Mouse (Mus musculus): ENCODE measurements around the gene Ggt7. TPM values are rescaled to one million over a fixed set of nuclear protein-coding genes. Genes with fewer than 3 reads are reported as not detected.
"Not testable (repeated sequence)": the region's sequence is repeated elsewhere in the genome, so short reads cannot be mapped to it uniquely, and the experiment has no call there.

The Ggt7 gene
- polyA plus RNA-seq, 1 experiment: 6.6 TPM

DNA sequence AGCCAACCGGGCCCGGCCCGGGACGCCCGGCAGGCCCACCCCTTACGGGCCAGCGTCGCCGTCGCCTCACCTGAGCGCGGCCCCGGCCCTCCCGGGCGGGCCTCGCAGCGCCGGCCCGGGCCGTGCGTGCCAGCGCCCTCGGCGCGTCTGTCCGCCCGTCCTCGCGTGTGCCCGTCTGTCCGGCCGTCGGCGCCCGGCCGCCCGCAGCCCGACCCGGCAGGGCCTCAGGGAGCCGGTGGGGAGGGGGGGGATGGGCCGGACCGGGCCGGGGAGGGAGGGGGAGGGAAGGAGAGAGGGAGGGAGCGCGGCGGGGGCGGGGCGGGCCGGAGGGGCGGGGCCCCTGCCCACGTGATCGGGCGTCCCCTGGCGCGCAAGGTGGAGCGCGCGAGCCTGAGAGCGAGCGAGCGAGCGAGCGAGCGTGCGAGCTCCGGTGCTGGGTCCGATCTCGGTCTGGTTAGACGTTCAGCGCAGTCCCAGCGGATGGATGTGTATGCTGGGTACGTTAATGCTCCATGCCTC is 44.4 kb downstream of the Ggt7 start, which contains the start of gene Ncoa6:
TSS of gene Ncoa6 (minus strand) at position 325 of the 519 bp plus-strand sequence.
- H3K27me3 ChIP-seq (ENCODE audit: control insufficient read depth, insufficient read depth, insufficient read length): no peaks in the 10 kb centered on the region
- peak within 1 kb of the TSS; percentile 99 for H3K4me2 ChIP-seq (ENCODE audit: low read depth)
- H3ac ChIP-seq (ENCODE audit: control insufficient read depth, insufficient read length): peak within 1 kb of the TSS; percentile 97
- no peak for TF ChIP-seq TCF3 (IDR thresholded peaks at IDR 0.05; ENCODE audit: insufficient read length, low read depth)
- no peak for TF ChIP-seq SRF (IDR thresholded peaks at IDR 0.05; ENCODE audit: control insufficient read depth, insufficient read length, low read depth)
- peak; percentile 70 for TF ChIP-seq POLR2A (IDR thresholded peaks at IDR 0.05; ENCODE audit: insufficient read length, low read depth)
- peak; percentile 52 for TF ChIP-seq USF1 (IDR thresholded peaks at IDR 0.05; ENCODE audit: low read depth)
- TF ChIP-seq CEBPB (IDR thresholded peaks at IDR 0.05; ENCODE audit: insufficient read depth, poor library complexity, severe bottlenecking): no peak
- H3K36me3 ChIP-seq (ENCODE audit: control insufficient read depth, insufficient read depth): no peaks in the 10 kb centered on the region
- H3K79me2 ChIP-seq (ENCODE audit: control insufficient read depth, insufficient read depth): peaks cover 43% of the 10 kb centered on the region
- peak within 1 kb of the TSS; percentile 34 for H3K4me3 ChIP-seq

DNA sequence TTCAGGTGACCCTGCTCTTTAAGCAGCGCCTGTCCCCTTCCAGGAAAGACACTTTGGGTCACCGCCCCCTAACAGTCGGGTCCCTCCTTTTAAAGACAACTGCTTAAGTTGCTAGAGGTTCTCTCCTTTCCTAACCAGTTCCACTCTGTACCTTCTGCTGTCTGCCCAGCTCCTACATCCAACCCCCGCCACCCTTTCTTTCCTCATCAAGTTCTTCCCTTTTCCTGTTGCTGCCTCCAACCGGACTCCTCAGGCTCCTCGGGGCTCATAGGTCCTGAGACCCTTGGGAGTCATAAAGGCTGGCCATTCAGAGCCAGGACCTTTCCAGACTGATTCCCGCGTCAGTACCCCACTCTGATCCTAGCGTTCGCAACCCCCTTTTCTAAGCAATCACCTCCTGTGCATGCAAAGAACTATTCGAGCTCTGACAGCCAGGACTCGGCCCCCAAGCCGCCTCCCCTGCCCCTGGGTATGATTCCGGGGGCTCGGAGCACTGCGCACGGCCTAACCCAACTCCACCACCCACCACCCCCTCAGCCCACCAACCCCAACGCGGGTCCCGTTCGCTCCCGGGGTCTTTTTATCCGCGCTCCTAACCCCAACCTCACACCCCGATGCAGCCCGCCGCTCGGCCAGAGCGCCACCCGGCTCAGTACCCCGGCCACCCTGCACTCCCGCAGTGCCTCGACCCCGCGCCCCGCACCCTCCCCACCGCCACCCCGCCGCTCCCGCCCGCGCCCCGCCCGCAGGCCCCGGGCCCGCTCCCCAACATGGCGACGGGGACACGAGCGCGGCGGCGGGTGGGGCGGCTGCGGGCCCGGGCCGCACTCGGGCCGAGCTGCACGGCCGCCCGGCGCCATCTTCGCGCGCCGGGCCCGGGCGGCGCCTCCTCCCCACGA is 45.1 kb downstream of the Ggt7 start:
- H3K4me2 ChIP-seq (ENCODE audit: low read depth): peak overlapping the region; percentile 73
- no peaks in the 10 kb centered on the region for H3K27me3 ChIP-seq (ENCODE audit: control insufficient read depth, insufficient read depth, insufficient read length)
- H3K79me2 ChIP-seq (ENCODE audit: control insufficient read depth, insufficient read depth): peaks cover 50% of the 10 kb centered on the region
- peak overlapping the region; percentile 97 for H3ac ChIP-seq (ENCODE audit: control insufficient read depth, insufficient read length)
- TF ChIP-seq MYOD1 (IDR thresholded peaks at IDR 0.05; ENCODE audit: control insufficient read depth in 1 of 3, insufficient read length in 2 of 3, low read depth in 2 of 3): peak in 1 of 3 experiments; percentile 1
- TF ChIP-seq POLR2AphosphoS2 (IDR thresholded peaks at IDR 0.05; ENCODE audit: insufficient read length, low read depth): no peak
- H3K36me3 ChIP-seq (ENCODE audit: control insufficient read depth, insufficient read depth): no peaks in the 10 kb centered on the region
- H3K4me3 ChIP-seq: peak overlapping the region; percentile 34

DNA sequence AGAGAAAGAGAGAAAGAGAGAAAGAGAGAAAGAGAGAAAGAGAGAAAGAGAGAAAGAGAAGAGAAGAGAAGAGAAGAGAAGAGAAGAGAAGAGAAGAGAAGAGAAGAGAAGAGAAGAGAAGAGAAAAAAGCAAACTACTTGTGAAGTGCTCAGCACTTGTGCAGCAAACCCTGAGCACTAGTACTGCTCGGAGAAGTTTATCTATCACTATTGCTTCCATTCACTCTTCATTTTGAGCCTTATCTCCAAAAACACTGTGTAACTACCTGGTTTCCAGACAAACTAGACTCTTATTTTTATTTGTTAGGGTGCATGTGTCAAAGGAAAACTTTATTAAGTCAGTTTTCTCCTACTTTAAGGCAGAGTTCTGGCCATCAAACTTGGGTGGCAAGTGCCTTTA is 51.2 kb downstream of the Ggt7 start:
- peaks cover 96% of the 10 kb centered on the region for H3K79me2 ChIP-seq (ENCODE audit: control insufficient read depth, insufficient read depth)
- H3K4me3 ChIP-seq: no peak overlapping the region
- H3ac ChIP-seq (ENCODE audit: control insufficient read depth, insufficient read length): no peak overlapping the region
- H3K36me3 ChIP-seq (ENCODE audit: control insufficient read depth, insufficient read depth): no peaks in the 10 kb centered on the region
- TF ChIP-seq E2F4 (IDR thresholded peaks at IDR 0.05; ENCODE audit: insufficient read depth) (no peak), SRF (IDR thresholded peaks at IDR 0.05; ENCODE audit: control insufficient read depth, insufficient read length, low read depth) (no peak), TCF12 (IDR thresholded peaks at IDR 0.05; ENCODE audit: insufficient read depth, poor library complexity, severe bottlenecking) (no peak), USF1 (IDR thresholded peaks at IDR 0.05; ENCODE audit: low read depth) (no peak), REST (IDR thresholded peaks at IDR 0.05; ENCODE audit: insufficient read depth, insufficient read length) (no peak), POLR2AphosphoS2 (IDR thresholded peaks at IDR 0.05; ENCODE audit: insufficient read length, low read depth) (no peak), POLR2A (IDR thresholded peaks at IDR 0.05; ENCODE audit: insufficient read length, low read depth) (no peak), MAX (IDR thresholded peaks at IDR 0.05; ENCODE audit: low read depth) (no peak), MYOD1 (IDR thresholded peaks at IDR 0.05; ENCODE audit: control insufficient read depth in 1 of 3, insufficient read length in 2 of 3, low read depth in 2 of 3) (no peak), TCF3 (IDR thresholded peaks at IDR 0.05; ENCODE audit: insufficient read length, low read depth) (no peak), CEBPB (IDR thresholded peaks at IDR 0.05; ENCODE audit: insufficient read depth, poor library complexity, severe bottlenecking) (no peak), MYOG (IDR thresholded peaks at IDR 0.05; ENCODE audit: control insufficient read depth in 1 of 3, insufficient read depth in 1 of 3, insufficient read length in 2 of 3, low read depth in 2 of 3) (no peak)
- H3K4me2 ChIP-seq (ENCODE audit: low read depth): no peak overlapping the region
- H3K27me3 ChIP-seq (ENCODE audit: control insufficient read depth, insufficient read depth, insufficient read length): no peaks in the 10 kb centered on the region

DNA sequence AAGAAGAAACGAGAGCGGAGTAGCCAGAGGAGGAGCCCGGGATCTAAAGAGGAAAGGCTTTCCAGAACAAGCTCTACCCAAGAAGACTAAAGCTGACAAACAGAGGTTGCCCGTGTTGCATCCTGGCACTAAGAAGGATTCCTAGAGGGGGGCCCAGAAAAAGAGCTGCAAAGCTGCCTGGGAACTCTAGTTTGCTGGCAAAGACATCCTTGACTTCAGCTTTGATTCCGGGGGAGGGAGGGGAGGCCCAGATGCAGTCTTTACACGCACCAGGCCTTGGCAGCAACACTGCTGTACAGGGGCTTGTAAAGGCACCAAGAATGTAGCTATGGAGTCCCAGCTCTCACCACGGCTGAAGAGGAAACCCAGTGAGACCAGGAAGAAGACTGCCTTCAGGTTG is 64.4 kb downstream of the Ggt7 start:
- H3K79me2 ChIP-seq (ENCODE audit: control insufficient read depth, insufficient read depth): peaks cover 44% of the 10 kb centered on the region
- TF ChIP-seq TCF3 (IDR thresholded peaks at IDR 0.05; ENCODE audit: insufficient read length, low read depth) (no peak), POLR2A (IDR thresholded peaks at IDR 0.05; ENCODE audit: insufficient read length, low read depth) (no peak), MAX (IDR thresholded peaks at IDR 0.05; ENCODE audit: low read depth) (no peak), SRF (IDR thresholded peaks at IDR 0.05; ENCODE audit: control insufficient read depth, insufficient read length, low read depth) (no peak), MYOG (IDR thresholded peaks at IDR 0.05; ENCODE audit: control insufficient read depth in 1 of 3, insufficient read depth in 1 of 3, insufficient read length in 2 of 3, low read depth in 2 of 3) (no peak), USF1 (IDR thresholded peaks at IDR 0.05; ENCODE audit: low read depth) (no peak), REST (IDR thresholded peaks at IDR 0.05; ENCODE audit: insufficient read depth, insufficient read length) (no peak), E2F4 (IDR thresholded peaks at IDR 0.05; ENCODE audit: insufficient read depth) (no peak)
- H3K4me2 ChIP-seq (ENCODE audit: low read depth): no peak overlapping the region
- no peaks in the 10 kb centered on the region for H3K36me3 ChIP-seq (ENCODE audit: control insufficient read depth, insufficient read depth)
- H3ac ChIP-seq (ENCODE audit: control insufficient read depth, insufficient read length): no peak overlapping the region
- no peak overlapping the region for H3K4me3 ChIP-seq
- H3K27me3 ChIP-seq (ENCODE audit: control insufficient read depth, insufficient read depth, insufficient read length): no peaks in the 10 kb centered on the region

DNA sequence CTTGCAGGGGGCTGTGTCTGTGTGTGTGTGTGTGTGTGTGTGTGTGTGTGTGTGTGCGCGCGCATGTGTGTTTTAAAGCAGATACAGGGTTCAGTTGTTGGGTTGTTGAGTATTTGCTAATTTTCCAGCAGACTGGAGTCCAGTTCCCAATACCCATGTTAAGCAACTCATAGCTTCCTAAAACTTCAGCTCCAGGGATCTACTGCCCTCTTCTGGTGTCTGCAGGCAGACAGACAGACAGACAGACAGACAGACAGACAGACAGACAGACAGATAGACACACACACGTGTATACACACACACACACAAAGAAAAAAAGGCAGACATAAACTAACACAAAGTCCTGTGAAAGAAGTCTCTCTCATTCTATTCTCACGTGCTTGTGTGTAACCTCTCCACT is 66.8 kb downstream of the Ggt7 start:
- no peak overlapping the region for H3ac ChIP-seq (ENCODE audit: control insufficient read depth, insufficient read length)
- H3K79me2 ChIP-seq (ENCODE audit: control insufficient read depth, insufficient read depth): peaks cover 40% of the 10 kb centered on the region
- H3K27me3 ChIP-seq (ENCODE audit: control insufficient read depth, insufficient read depth, insufficient read length): no peaks in the 10 kb centered on the region
- TF ChIP-seq TCF12 (IDR thresholded peaks at IDR 0.05; ENCODE audit: insufficient read depth, poor library complexity, severe bottlenecking) (no peak), REST (IDR thresholded peaks at IDR 0.05; ENCODE audit: insufficient read depth, insufficient read length) (no peak), E2F4 (IDR thresholded peaks at IDR 0.05; ENCODE audit: insufficient read depth) (no peak), MYOD1 (IDR thresholded peaks at IDR 0.05; ENCODE audit: control insufficient read depth in 1 of 3, insufficient read length in 2 of 3, low read depth in 2 of 3) (no peak), SRF (IDR thresholded peaks at IDR 0.05; ENCODE audit: control insufficient read depth, insufficient read length, low read depth) (no peak), MAX (IDR thresholded peaks at IDR 0.05; ENCODE audit: low read depth) (no peak), USF1 (IDR thresholded peaks at IDR 0.05; ENCODE audit: low read depth) (no peak), MYOG (IDR thresholded peaks at IDR 0.05; ENCODE audit: control insufficient read depth in 1 of 3, insufficient read depth in 1 of 3, insufficient read length in 2 of 3, low read depth in 2 of 3) (no peak), POLR2AphosphoS2 (IDR thresholded peaks at IDR 0.05; ENCODE audit: insufficient read length, low read depth) (no peak)
- H3K4me3 ChIP-seq: no peak overlapping the region
- no peak overlapping the region for H3K4me2 ChIP-seq (ENCODE audit: low read depth)
- H3K36me3 ChIP-seq (ENCODE audit: control insufficient read depth, insufficient read depth): no peaks in the 10 kb centered on the region

DNA sequence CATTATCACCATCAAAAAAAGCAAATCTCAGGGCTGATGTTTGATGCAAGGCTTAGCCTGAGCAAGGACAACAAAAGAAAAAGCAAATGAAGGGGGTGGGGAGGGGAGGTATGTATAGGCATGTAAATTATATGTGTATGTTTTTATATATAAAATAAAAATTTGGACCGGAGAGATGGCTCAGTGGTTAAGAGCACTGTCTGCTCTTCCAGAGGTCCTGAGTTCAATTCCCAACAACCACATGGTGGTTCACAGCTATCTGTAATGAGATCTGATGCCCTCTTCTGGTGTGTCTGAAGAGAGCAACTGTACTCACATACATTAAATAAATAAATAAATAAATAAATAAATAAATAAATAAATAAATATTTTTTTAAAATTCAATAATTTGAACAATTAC is 70.1 kb downstream of the Ggt7 start:
- not testable (repeated sequence) for H3K27me3 ChIP-seq (ENCODE audit: control insufficient read depth, insufficient read depth, insufficient read length); H3ac ChIP-seq (ENCODE audit: control insufficient read depth, insufficient read length); H3K4me3 ChIP-seq; H3K36me3 ChIP-seq (ENCODE audit: control insufficient read depth, insufficient read depth); H3K4me2 ChIP-seq (ENCODE audit: low read depth)
- peaks cover 56% of the 10 kb centered on the region for H3K79me2 ChIP-seq (ENCODE audit: control insufficient read depth, insufficient read depth)
